Mouse (Mus musculus) erythroblast, embryonic 14.5 days (primary cell): ENCODE data around the gene Iqck. TPM values are rescaled to one million over a fixed set of nuclear protein-coding genes. Genes with fewer than 3 reads are reported as not detected.

Experiments used
- H3K27me3 ChIP-seq: 2 replicates; pipeline ENCODE4 v1.6.1; 2012; ENCODE audit warnings: inconsistent platforms; ENCODE audit not compliant: control insufficient read depth
- H3K36me3 ChIP-seq: 2 replicates; pipeline ENCODE4 v1.6.1; 2012; ENCODE audit warnings: mild to moderate bottlenecking, inconsistent platforms; ENCODE audit not compliant: control insufficient read depth
- H3K4me1 ChIP-seq: 2 replicates; pipeline ENCODE4 v1.6.1; 2012; ENCODE audit warnings: inconsistent platforms; ENCODE audit not compliant: control insufficient read depth
- H3K4me3 ChIP-seq: replicated peaks from 2 replicates; pipeline ENCODE3; 2012; ENCODE audit warnings: moderate library complexity, mild to moderate bottlenecking, inconsistent platforms
- H3K9me3 ChIP-seq: 2 replicates; pipeline ENCODE4 v1.6.1; 2012; ENCODE audit warnings: low read length, inconsistent platforms, mixed read lengths; ENCODE audit not compliant: control insufficient read depth
- GATA1 ChIP-seq: IDR thresholded peaks from 2 replicates; pipeline ENCODE4 v1.6.1; 2012; ENCODE audit warnings: low read length, inconsistent platforms, mixed read lengths
- TAL1 ChIP-seq: IDR thresholded peaks from 3 replicates; pipeline ENCODE4 v1.6.1; 2012; ENCODE audit warnings: low read length, inconsistent platforms, mixed read lengths
- polyA plus RNA-seq: library from polyadenylated mRNA; stranded (reverse); fragments of >175 nt; gene quantifications from 2 replicates; pipeline ENCODE4 v1.2.3, GENCODE M21; 2012

The Iqck gene
- polyA plus RNA-seq, 1 experiment = 0.01 TPM

- Histone ChIP-seq H3K9me3 (no peaks in the 10 kb centered on the region), H3K36me3 (no peaks in the 10 kb centered on the region), H3K27me3 (no peaks in the 10 kb centered on the region), H3K4me3 (no peak overlapping the region), H3K4me1 (no peaks in the 10 kb centered on the region)
- TF ChIP-seq TAL1 (no peak), GATA1 (no peak)
Observed at GRCm38 (mm10) chr7:118953626-118954282, 98.2 kb downstream of the Iqck start.

DNA sequence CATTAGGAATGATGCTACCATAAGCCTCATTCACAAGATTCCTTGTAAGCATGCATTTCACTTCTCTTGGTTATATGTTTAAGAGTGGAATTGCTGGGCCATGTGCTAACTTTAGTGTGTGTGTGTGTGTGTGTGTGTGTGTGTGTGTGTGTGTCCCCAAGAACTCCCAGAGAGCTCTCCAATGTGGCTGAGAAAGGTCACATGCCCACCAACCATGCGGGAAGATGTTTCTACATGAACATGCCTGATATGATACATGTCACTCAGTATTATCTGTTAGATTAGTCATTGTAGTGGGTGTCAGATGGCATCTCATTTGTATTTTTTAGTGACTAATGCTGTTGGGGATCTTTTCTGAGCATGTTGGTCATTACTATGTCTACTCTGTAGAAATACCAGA, 99.4 kb downstream of the Iqck start:
- Histone ChIP-seq H3K27me3 (no peaks in the 10 kb centered on the region), H3K4me3 (no peak overlapping the region), H3K36me3 (no peaks in the 10 kb centered on the region), H3K4me1 (no peaks in the 10 kb centered on the region), H3K9me3 (no peaks in the 10 kb centered on the region)
- TF ChIP-seq TAL1 (no peak), GATA1 (no peak)

DNA sequence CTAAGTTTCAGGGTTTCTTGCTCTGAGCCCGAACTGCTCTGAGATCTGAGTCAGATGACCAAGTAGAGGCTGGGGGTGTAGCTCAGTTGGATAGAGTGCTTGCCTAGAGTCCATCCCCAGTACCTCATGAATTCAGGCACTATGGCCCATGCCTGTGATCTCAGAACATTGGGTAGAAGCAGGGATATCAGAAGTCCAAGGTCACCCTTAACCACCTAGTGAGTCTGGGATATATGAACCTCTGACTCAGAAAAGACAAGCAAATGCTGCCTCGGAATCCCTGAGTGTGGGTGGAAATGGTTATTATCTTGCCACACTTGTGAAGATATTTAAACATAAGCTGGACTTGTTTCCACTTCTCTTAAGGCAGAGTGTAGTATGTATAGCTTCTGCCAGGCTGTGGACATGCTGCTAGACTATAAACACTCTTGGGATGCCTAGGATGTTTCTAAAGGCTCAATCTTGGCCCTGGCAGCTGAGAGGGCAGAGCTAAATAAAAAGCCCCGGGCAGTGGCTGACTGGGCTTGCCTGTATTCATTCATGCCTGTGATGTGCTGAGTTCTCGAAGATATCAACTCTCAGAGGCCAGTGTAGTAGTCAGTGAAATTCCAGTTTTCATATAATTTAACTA, 101.2 kb downstream of the Iqck start:
- Histone ChIP-seq H3K4me1 (no peaks in the 10 kb centered on the region), H3K4me3 (no peak overlapping the region), H3K9me3 (no peaks in the 10 kb centered on the region), H3K36me3 (no peaks in the 10 kb centered on the region), H3K27me3 (no peaks in the 10 kb centered on the region)
- TF ChIP-seq TAL1 = no peak
- TF ChIP-seq GATA1 = no peak

DNA sequence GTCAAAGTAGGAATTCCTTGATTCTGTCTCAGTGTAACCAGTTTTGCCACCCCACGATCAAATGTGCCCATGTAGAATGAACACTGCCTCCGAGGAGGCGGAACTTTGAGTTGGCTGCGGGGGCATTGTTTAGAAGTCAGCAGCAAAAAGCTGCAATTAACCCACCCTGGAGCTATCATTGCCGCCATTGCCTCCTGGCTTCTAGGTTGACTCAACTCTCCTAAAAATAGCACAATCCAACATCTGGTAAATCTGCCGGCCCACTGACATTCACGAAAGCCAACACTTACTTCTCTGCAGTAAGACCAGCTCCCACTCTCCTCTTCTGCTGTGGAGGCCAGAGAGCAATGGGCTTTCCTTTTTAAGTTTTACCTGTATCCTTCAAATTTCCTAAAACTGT, 103.7 kb downstream of the Iqck start:
- no peak for TF ChIP-seq TAL1
- no peak for TF ChIP-seq GATA1
- Histone ChIP-seq H3K27me3 (no peaks in the 10 kb centered on the region), H3K9me3 (no peaks in the 10 kb centered on the region), H3K4me3 (no peak overlapping the region), H3K4me1 (no peaks in the 10 kb centered on the region), H3K36me3 (no peaks in the 10 kb centered on the region)

- TF ChIP-seq GATA1 (no peak), TAL1 (no peak)
- Histone ChIP-seq H3K4me1 (no peaks in the 10 kb centered on the region), H3K4me3 (no peak overlapping the region), H3K36me3 (no peaks in the 10 kb centered on the region), H3K27me3 (no peaks in the 10 kb centered on the region), H3K9me3 (no peaks in the 10 kb centered on the region)
Observed at GRCm38 (mm10) chr7:118964777-118965176, 109.2 kb downstream of the Iqck start.

DNA sequence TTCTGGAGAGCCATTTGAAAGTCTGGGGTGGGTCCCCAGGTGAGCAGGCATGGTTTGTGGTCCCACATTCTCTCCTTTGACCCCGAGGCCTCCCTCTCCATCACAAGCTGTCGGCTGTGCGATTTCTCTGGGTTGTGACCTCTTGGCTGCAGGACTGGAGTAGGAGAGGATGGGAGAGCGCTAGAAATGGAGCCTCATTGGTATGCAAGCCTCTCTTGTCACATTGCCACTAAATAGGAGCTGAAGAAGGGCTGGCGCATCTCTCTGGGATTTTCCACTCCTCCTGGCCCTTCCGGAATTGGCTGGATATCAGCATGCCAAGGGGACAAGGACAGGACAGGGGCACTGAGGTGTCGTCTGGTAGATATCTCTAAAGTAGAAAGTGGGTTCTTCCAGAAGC, 109.6 kb downstream of the Iqck start:
- Histone ChIP-seq H3K4me1 (no peaks in the 10 kb centered on the region), H3K9me3 (no peaks in the 10 kb centered on the region), H3K27me3 (no peaks in the 10 kb centered on the region), H3K36me3 (no peaks in the 10 kb centered on the region), H3K4me3 (no peak overlapping the region)
- TF ChIP-seq GATA1 (no peak), TAL1 (no peak)

- H3K9me3 ChIP-seq = no peaks in the 10 kb centered on the region
- H3K27me3 ChIP-seq = no peaks in the 10 kb centered on the region
- H3K36me3 ChIP-seq = no peaks in the 10 kb centered on the region
- no peak for TF ChIP-seq GATA1
- no peak for TF ChIP-seq TAL1
- H3K4me1 ChIP-seq = no peaks in the 10 kb centered on the region
- H3K4me3 ChIP-seq = no peak overlapping the region
Observed at GRCm38 (mm10) chr7:118968870-118969269, 113.3 kb downstream of the Iqck start.

DNA sequence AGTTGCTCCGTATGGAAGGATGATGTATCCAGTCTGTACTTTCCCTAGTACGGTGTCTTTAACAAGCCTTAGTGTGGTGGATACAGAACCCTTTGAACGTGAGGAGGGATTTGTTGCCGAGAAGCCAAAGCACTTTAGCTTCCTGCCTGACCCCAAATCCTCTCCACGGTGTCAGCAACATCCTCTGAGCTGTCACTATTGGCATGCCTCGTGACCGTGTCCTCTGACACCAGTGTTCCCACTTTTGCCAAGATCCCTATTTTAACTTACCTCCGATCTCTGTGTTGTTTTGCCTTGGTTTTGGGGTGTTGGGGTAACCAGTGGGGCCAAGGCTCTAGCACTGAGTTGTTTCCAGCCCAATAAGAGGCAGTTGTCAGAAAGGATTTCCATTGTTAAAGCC, 115.9 kb downstream of the Iqck start:
- Histone ChIP-seq H3K9me3 (no peaks in the 10 kb centered on the region), H3K4me1 (no peaks in the 10 kb centered on the region), H3K4me3 (no peak overlapping the region), H3K36me3 (no peaks in the 10 kb centered on the region), H3K27me3 (no peaks in the 10 kb centered on the region)
- no peak for TF ChIP-seq GATA1
- TF ChIP-seq TAL1 = no peak

GRCm38 (mm10) chr7:118972306-118972705, 116.8 kb downstream of the Iqck start:
- no peaks in the 10 kb centered on the region for H3K36me3 ChIP-seq
- no peaks in the 10 kb centered on the region for H3K4me1 ChIP-seq
- TF ChIP-seq TAL1 (no peak), GATA1 (no peak)
- no peaks in the 10 kb centered on the region for H3K27me3 ChIP-seq
- no peaks in the 10 kb centered on the region for H3K9me3 ChIP-seq
- H3K4me3 ChIP-seq = no peak overlapping the region

DNA sequence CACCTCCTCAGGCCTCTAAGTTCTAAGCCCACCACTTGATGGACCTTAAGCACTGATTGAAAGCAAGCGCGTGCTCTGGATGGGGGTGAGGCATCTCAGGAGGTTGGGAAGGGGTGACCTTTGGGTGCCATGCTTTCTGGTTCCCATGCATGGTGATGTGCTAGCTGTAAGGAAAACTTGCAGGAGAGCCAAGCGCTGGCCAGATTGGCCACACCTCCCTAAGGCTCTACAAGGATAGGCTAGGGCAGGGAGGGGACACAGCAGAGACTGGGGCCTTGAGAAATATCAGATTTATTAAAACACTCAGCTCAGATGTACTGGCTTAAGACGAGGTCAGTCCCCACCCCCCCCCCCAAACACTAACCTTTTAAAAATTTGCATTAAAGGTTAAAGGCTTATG, 117.8 kb downstream of the Iqck start:
- H3K4me3 ChIP-seq = no peak overlapping the region
- H3K9me3 ChIP-seq = no peaks in the 10 kb centered on the region
- no peaks in the 10 kb centered on the region for H3K36me3 ChIP-seq
- no peak for TF ChIP-seq GATA1
- TF ChIP-seq TAL1 = no peak
- no peaks in the 10 kb centered on the region for H3K4me1 ChIP-seq
- H3K27me3 ChIP-seq = no peaks in the 10 kb centered on the region
